Mouse (Mus musculus) urinary bladder, postnatal 10 days (tissue): ENCODE results near the gene Coro7.
"Not testable (repeated sequence)": the region's sequence is repeated elsewhere in the genome, so short reads cannot be mapped to it uniquely, and the experiment has no call there.

ENCODE experiments used
- DNase-seq: peaks from one replicate; pipeline ENCODE4 v3.0.0; 2022; ENCODE audit warnings: low spot score

The Coro7 gene

DNA sequence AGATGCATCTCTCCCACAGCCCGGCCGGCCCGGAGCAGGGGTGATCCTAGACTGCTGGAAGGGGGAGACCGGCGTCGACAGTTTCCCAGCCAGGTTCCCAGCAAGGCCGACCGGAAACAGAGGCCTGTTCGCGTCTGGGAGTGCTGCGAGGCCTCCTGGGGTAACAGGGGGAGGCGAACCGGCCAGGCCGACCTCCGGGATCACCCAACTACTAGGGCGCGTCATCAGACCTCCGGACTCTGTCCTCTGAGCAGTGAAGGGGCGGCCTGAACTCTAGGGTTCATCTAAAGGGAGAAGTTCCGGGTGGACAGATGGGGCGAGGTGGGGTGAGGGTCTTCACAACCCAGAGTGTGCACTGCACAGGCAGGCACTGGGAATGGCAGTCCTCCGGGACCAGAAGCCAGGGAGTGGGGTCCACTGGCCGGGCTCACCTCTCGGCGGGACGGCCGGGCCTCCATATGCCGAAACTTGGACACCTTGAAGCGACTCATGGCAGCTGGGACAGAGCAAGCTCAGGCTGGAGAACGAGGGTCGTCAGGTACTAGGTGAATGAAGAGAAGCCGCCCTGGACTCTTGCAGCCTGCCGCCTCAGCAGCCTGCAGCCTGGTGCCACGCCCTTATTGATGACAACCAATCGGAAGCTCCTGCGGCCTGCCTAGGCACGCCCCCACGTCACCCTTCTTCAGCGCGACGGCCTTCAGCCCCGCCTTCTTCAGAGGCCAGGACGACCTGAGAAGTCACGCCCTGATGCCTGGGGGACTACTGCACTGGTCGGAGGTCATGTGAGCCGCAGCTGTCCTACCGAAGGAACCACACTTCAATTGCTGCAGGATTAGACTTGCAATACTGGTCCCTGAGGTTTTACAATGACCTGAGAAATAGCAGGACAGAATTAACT is at the start of gene Coro7:
Coro7 (minus strand) TSS at position 657 of the 898 bp plus-strand sequence.
- DNase-seq, result peak; percentile 31

- no peak for DNase-seq
These were observed 48.4 kb upstream of the Coro7 start for GRCm38 (mm10) chr16:4727963-4728362.

- no peak for DNase-seq
These were observed 47.9 kb upstream of the Coro7 start for GRCm38 (mm10) chr16:4727526-4727925.

GRCm38 (mm10) chr16:4726528-4727128 is 47.1 kb upstream of the Coro7 start:
- no peak for DNase-seq

- peak; percentile 76 for DNase-seq
These were observed 46.4 kb upstream of the Coro7 start, which contains the start of gene Hmox2 for GRCm38 (mm10) chr16:4725780-4726527. TSS of gene Hmox2 (plus strand) at chr16:4726361.

DNA sequence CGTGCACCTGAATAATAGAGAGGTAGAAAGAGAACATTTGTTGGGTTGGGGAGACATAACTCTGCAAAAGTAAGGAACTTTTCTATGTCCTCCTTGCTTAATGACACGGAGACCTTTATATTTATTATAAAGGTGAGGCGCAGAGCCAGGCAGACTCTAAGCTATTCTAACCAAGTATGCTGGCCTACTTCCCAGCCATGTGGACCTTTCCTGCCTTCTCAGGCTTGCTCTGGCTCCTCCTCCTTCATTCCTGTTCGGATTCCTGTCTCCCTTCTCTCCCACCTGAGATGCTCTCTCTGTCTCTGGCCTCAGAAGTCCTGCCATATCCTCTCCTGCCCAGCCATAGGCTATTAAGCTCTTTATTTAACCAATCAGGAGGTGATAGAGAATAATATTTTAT is 45.7 kb upstream of the Coro7 start:
- no peak for DNase-seq

DNA sequence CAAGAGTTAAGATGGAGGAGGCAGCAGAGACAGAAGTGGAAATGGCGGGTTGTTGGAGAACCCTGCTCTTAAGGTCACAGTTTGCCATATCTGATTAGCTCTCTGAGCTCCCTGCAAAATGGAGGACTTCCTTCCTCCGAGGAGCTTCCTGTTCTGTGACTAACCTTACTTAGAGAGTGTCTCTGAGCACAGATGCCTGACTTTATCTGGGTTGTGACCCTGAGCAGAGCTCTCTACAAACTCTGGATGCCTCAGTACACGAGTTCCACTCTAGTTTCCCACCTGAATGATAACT is 43.3 kb upstream of the Coro7 start:
- DNase-seq, result no peak

DNA sequence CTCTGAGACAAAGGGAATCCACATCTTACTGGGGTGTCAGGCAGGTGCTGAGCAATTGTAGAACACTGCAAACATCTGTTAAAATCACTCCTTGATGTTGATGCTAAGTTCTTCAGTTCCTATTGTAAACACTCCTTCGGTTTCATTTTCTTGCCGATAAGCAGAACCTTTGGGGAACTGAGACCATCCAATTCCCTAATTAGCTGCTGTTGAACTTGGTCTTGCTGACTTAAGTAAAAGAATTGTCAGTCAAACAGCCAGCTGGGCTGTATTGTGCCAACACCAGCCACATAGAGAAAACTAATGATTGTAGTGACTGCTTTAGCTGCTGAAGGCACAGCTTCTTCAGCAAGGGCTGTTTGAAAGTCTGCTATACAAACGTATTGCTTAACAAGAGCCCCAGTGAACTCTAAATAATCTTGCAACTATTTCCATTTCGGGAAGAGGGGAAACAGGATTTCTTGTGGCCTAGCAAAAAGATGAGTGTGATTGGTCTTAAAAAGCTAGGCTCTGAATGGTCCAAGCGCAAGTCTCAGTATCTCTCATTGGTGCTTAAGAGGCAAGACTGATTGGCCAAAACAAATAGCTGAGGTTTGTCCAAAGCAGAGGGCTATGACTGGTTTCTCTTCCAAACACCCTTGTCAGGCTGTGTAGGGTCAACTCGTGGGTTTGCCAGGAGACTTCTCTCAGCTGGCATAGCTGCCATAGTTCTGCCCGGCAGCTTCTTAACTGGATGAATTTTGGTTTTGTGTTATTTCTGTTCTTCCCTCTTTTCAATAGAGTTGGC is 42.7 kb upstream of the Coro7 start:
- DNase-seq, result no peak

DNA sequence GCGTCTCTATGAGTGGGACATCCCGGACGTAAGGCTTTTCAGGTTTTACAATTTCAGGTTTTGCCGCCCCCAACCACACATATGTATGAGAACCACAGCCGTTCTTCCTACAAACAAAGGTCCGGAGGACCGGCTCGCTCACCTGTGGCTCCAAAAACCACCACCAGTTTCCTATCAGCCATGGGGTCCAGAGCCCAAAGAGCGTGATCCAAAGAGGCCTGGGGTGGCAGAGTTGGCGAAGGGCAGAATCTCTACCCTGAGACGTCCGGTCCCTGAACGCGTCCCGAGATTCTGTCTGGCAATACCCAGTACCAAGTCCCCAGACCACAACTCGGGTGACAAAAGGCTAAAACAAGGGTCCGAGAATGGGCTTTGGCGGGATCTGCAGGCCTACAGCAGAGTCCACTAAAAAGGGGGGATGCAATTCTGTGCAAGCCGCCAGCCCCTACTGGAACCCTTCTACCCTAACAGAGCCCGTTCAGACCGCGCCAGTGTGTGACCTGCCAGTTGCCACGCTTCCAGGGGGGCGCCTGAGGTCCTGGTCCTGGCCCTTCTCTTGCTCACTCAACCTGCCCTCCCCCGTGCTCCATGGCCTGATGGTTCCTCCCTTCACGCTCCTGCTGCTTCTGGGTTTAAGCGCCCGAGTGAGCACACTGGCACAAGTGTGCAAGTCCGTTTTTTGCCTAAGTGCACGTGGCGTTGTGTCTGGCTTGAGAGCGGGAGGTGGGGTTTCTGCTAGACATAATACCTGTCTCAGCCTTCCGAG is 39.4 kb upstream of the Coro7 start, which contains the start of gene Nmral1:
Nmral1 (minus strand) TSS at position 604 of the 766 bp plus-strand sequence.
- DNase-seq, result no peak

GRCm38 (mm10) chr16:4717866-4718265 is 38.3 kb upstream of the Coro7 start:
- no peak for DNase-seq

- DNase-seq, result no peak
These were observed 34.5 kb upstream of the Coro7 start for GRCm38 (mm10) chr16:4713861-4714710.

- no peak for DNase-seq
These were observed 31.6 kb upstream of the Coro7 start for GRCm38 (mm10) chr16:4711173-4711572.

GRCm38 (mm10) chr16:4705541-4705940 is 26.0 kb upstream of the Coro7 start:
- DNase-seq, result no peak

DNA sequence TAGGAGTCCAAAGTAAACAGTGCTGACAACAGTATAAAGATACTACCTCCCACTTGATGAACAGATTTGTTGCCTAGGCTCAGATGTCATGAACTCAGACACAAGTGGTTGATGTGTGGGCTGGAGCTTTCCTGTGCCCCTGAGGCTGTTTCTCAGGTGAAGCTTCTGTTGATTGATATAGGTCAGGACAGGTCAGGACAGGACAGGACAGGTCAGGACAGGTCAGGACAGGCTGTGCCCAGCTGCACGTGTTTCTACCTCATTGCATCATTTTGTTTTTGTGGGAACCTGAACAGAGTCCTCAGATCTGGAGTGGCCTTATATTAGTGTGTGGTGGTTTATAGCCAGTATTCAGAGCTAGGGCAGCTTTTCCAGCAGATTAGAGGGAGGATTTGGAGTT is 23.1 kb upstream of the Coro7 start:
- no peak for DNase-seq

- no peak for DNase-seq
These were observed 21.6 kb upstream of the Coro7 start for GRCm38 (mm10) chr16:4701211-4701610.

DNA sequence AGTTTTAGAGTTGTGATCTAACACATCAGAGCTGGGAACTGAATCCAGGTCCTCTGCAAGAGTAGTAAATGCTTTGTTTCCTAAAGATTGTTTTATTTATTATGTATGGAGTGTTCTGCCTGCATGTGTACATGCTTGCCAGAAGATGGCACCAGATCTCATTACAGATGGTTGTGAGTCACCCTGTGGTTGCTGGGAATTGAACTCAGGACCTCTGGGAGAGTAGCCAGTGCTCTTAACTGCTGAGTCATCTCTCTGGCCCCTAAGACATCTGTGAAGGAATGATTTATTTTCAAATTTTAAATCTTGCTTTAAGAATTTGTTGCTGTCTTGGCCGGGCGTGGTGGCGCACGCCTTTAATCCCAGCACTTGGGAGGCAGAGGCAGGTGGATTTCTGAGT is 9.8 kb upstream of the Coro7 start:
- not testable (repeated sequence) for DNase-seq

- DNase-seq, result no peak
These were observed 4.8 kb upstream of the Coro7 start for GRCm38 (mm10) chr16:4684457-4684791.

GRCm38 (mm10) chr16:4683581-4684456 is 4.2 kb upstream of the Coro7 start:
- DNase-seq, result peak; percentile 91

- DNase-seq, result no peak
These were observed 3.6 kb upstream of the Coro7 start for GRCm38 (mm10) chr16:4683193-4683580.
